Mouse (Mus musculus): ENCODE measurements around the gene Numa1. TPM values are rescaled to one million over a fixed set of nuclear protein-coding genes. Genes with fewer than 3 reads are reported as not detected.
A peak's percentile ranks its signal among the peaks of the same experiment; 100 is the strongest.
"Not testable (repeated sequence)": the region's sequence is repeated elsewhere in the genome, so short reads cannot be mapped to it uniquely, and the experiment has no call there.

Gene Numa1
- polyA plus RNA-seq, 1 experiment from 2014 or later, result 17.2 TPM

GRCm38 (mm10) chr7:102017452-102017851 is 83.5 kb downstream of the Numa1 start:
- Histone ChIP-seq H3K9ac (replicated peaks) (peak overlapping the region; percentile 28), H3K9me3 (ENCODE audit: low read length) (no peaks in the 10 kb centered on the region), H3K4me2 (ENCODE audit: low read depth, low read length) (peak overlapping the region; percentile 66), H3K36me3 (replicated peaks; ENCODE audit: insufficient read depth, low read length) (peaks cover 61% of the 10 kb centered on the region), H3K4me1 (ENCODE audit: insufficient read depth) (peaks cover 13% of the 10 kb centered on the region), H3K27ac (ENCODE audit: low read depth) (peak overlapping the region; percentile 68), H3K4me3 (ENCODE audit: low read depth, low read length) (peak overlapping the region; percentile 31), H3K27me3 (ENCODE audit: insufficient read depth, low read length) (no peaks in the 10 kb centered on the region)
- DNase-seq (no peak), ATAC-seq (peak; percentile 45; the same call in 1 of the 2 replicates)
- 51% methylated on average over 5 of the region's 5 CpGs for WGBS (ENCODE audit: insufficient replicate concordance)
- TF ChIP-seq CTCF (IDR thresholded peaks at IDR 0.05; ENCODE audit: low read depth) (no peak), EP300 (IDR thresholded peaks at IDR 0.05; ENCODE audit: low read depth) (no peak)

DNA sequence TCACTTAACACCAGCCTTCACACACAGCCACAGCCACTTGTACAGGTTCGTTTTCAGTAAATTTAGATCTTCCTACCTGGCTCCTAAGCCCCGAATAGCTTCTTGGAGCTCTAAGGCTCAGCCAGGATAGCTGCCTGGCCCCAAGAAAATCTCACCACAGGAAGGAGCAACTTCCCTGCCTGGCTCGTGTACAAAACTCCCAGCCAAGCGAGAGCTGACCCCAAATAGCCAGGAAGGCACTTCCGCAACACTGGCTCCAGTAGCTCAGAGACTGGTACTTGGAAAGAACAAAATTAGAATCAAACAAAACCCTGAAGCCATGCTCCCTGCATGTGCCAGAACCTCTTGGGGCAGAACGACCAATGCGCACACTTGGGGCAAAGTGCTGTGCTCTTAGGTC is 84.1 kb downstream of the Numa1 start:
- DNase-seq (no peak), ATAC-seq (0 out of 2 replicates have a peak, but pooled peaks have one; percentile 14)
- H3K4me2 ChIP-seq (ENCODE audit: low read depth, low read length), result peak overlapping the region; percentile 66
- peak overlapping the region; percentile 68 for H3K27ac ChIP-seq (ENCODE audit: low read depth)
- no peaks in the 10 kb centered on the region for H3K27me3 ChIP-seq (ENCODE audit: insufficient read depth, low read length)
- no peaks in the 10 kb centered on the region for H3K9me3 ChIP-seq (ENCODE audit: low read length)
- H3K4me1 ChIP-seq (ENCODE audit: insufficient read depth), result peaks cover 13% of the 10 kb centered on the region
- H3K9ac ChIP-seq (replicated peaks), result peak overlapping the region; percentile 28
- no peak for TF ChIP-seq CTCF (IDR thresholded peaks at IDR 0.05; ENCODE audit: low read depth)
- no peak for TF ChIP-seq EP300 (IDR thresholded peaks at IDR 0.05; ENCODE audit: low read depth)
- WGBS (ENCODE audit: insufficient replicate concordance), result 59% methylated on average over 7 of the region's 7 CpGs
- peaks cover 61% of the 10 kb centered on the region for H3K36me3 ChIP-seq (replicated peaks; ENCODE audit: insufficient read depth, low read length)
- H3K4me3 ChIP-seq (ENCODE audit: low read depth, low read length), result peak overlapping the region; percentile 31; the same call in 1 of the 2 replicates

GRCm38 (mm10) chr7:102018590-102018989 is 84.7 kb downstream of the Numa1 start, which contains the start of gene Il18bp:
TSS of gene Il18bp (minus strand) at chr7:102018690.
- Histone ChIP-seq H3K27me3 (ENCODE audit: insufficient read depth, low read length) (no peaks in the 10 kb centered on the region), H3K27ac (ENCODE audit: low read depth) (peak within 1 kb of the TSS; percentile 68), H3K4me2 (ENCODE audit: low read depth, low read length) (peak within 1 kb of the TSS; percentile 66), H3K4me1 (ENCODE audit: insufficient read depth) (peaks cover 13% of the 10 kb centered on the region), H3K9ac (replicated peaks) (peak within 1 kb of the TSS; percentile 28), H3K9me3 (ENCODE audit: low read length) (no peaks in the 10 kb centered on the region), H3K36me3 (replicated peaks; ENCODE audit: insufficient read depth, low read length) (peaks cover 61% of the 10 kb centered on the region), H3K4me3 (ENCODE audit: low read depth, low read length) (peak within 1 kb of the TSS; percentile 31)
- ATAC-seq, result no peak
- TF ChIP-seq CTCF (IDR thresholded peaks at IDR 0.05; ENCODE audit: low read depth) (no peak), EP300 (IDR thresholded peaks at IDR 0.05; ENCODE audit: low read depth) (no peak)
- 80% methylated on average over 3 of the region's 3 CpGs for WGBS (ENCODE audit: insufficient replicate concordance)
- DNase-seq, result no peak

DNA sequence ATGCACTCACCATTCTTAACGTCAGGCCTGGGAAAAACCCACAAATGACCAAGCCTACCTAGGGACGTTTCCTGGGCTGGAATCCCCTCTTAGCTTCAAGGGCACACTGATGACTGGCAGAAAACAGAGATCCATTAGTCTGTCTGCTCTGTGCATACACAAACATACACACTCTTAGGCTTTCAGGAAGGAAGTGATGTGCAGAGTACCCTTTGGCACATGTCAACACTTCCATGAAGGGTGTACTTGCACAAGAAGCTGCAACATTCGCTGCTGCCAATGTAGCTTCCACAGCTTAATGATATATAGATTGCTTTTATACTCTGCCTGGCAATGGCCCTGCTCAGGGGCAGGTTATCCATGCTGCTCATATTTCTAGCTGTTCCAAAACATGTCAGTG is 85.5 kb downstream of the Numa1 start:
- Histone ChIP-seq H3K4me2 (ENCODE audit: low read depth, low read length) (0 out of 2 replicates have a peak overlapping the region, but pooled peaks have one; percentile 19), H3K36me3 (replicated peaks; ENCODE audit: insufficient read depth, low read length) (peaks cover 57% of the 10 kb centered on the region), H3K9me3 (ENCODE audit: low read length) (no peaks in the 10 kb centered on the region), H3K4me1 (ENCODE audit: insufficient read depth) (peaks cover 13% of the 10 kb centered on the region), H3K27ac (ENCODE audit: low read depth) (peak overlapping the region; percentile 68), H3K4me3 (ENCODE audit: low read depth, low read length) (no peak overlapping the region), H3K27me3 (ENCODE audit: insufficient read depth, low read length) (no peaks in the 10 kb centered on the region), H3K9ac (replicated peaks) (no peak overlapping the region)
- DNase-seq (no peak), ATAC-seq (no peak; the same call in 1 of the 2 replicates)
- no peak for TF ChIP-seq EP300 (IDR thresholded peaks at IDR 0.05; ENCODE audit: low read depth)
- TF ChIP-seq CTCF (IDR thresholded peaks at IDR 0.05; ENCODE audit: low read depth), result no peak
- WGBS (ENCODE audit: insufficient replicate concordance), result 50% methylated on average over 3 of the region's 3 CpGs

- not testable (repeated sequence) for H3K27ac ChIP-seq (ENCODE audit: low read depth); H3K9ac ChIP-seq (replicated peaks); DNase-seq; H3K4me2 ChIP-seq (ENCODE audit: low read depth, low read length); ATAC-seq; H3K9me3 ChIP-seq (ENCODE audit: low read length); H3K27me3 ChIP-seq (ENCODE audit: insufficient read depth, low read length); H3K4me3 ChIP-seq (ENCODE audit: low read depth, low read length)
- WGBS (ENCODE audit: insufficient replicate concordance), result 88% methylated on average over 2 of the region's 2 CpGs
- Histone ChIP-seq H3K36me3 (replicated peaks; ENCODE audit: insufficient read depth, low read length) (peaks cover 42% of the 10 kb centered on the region), H3K4me1 (ENCODE audit: insufficient read depth) (peaks cover 13% of the 10 kb centered on the region)
These were observed 87.0 kb downstream of the Numa1 start for GRCm38 (mm10) chr7:102020934-102021333.

DNA sequence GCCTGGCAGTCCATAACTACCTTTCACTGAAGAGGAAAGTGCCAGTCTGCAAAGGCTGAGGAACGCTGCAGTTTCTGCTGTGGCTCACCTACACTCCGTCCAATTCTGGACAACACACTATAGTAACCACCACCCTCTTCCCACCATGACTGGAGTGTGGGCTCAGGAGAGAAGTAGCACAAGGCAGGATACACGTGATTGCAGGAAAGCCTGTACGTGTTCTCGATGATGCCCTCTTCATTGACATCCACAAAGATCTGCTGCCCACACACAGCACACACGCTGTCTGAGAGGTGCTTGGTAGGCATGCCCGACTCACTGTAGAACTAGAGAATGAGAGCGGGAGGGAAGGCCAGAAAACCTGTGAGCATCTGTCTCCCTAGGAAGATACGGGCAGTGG is 89.9 kb downstream of the Numa1 start:
- Histone ChIP-seq H3K4me1 (ENCODE audit: insufficient read depth) (no peaks in the 10 kb centered on the region), H3K9ac (replicated peaks) (no peak overlapping the region), H3K27me3 (ENCODE audit: insufficient read depth, low read length) (no peaks in the 10 kb centered on the region), H3K9me3 (ENCODE audit: low read length) (no peaks in the 10 kb centered on the region), H3K36me3 (replicated peaks; ENCODE audit: insufficient read depth, low read length) (peaks cover 22% of the 10 kb centered on the region), H3K4me3 (ENCODE audit: low read depth, low read length) (no peak overlapping the region), H3K27ac (ENCODE audit: low read depth) (no peak overlapping the region), H3K4me2 (ENCODE audit: low read depth, low read length) (no peak overlapping the region)
- TF ChIP-seq EP300 (IDR thresholded peaks at IDR 0.05; ENCODE audit: low read depth) (no peak), CTCF (IDR thresholded peaks at IDR 0.05; ENCODE audit: low read depth) (no peak)
- WGBS (ENCODE audit: insufficient replicate concordance), result 91% methylated on average over 9 of the region's 9 CpGs
- ATAC-seq (no peak), DNase-seq (no peak)

All from liver, postnatal 0 days (tissue).